8 mouse cellular contexts compared by ENCODE assay signal in the genomic region with DNA sequence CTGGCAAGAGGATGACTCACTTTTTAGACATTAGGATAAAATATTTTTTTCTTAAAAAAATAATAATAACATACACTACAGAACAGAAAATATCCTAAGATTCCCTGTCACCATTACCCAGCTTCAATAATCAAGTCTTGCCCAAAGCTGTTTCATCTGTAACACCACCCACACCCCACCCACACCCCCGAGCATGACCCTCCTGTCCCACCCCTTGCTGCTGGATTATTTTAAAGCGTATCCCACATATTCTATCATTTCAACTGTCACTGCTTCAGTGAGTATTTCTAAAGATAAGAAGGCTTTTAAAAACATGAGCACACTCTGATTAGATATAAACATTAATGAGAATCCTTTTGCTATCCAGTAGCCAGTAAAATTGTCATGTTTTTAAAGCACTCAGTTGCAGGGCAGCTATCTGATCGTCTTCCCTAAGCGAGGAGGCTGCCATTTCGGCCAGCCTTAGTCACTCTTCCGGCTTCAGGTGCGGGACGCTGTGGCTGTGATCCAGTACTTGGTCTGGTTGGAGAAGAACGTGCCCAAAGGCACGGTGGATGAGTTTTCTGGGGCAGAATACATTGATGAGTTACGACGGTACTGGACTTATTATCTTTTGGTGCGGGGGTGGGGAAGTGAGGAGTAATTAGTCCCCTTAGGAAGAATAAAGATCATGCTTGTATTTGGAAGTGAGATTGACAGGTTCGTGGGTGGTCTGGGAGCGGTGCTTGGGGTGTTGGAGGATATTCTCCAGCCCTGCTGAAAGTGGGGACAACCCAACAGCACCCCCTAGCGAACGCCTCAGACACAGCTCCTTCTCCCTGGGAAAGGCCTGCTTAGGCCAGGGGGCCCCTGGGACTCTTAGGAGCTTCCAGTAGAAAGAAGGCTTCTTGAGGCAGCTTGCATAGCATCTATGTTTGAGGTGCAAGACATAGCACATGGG. TPM values are rescaled to one million over a fixed set of nuclear protein-coding genes. Genes with fewer than 3 reads are reported as not detected.
DNase-seq lines count a peak whose midpoint lies in the region; ATAC-seq lines count a peak whose summit lies in the region.

No protein-coding gene starts in this region.

- WGBS in intestine, embryonic 15.5 days = 27% methylated on average over 17 of the region's 17 CpGs
- WGBS in limb, embryonic 11.5 days = 25% methylated on average over 17 of the region's 17 CpGs
- 35% methylated on average over 17 of the region's 17 CpGs for WGBS in midbrain, embryonic 14.5 days

- H3K4me1 ChIP-seq in intestine, embryonic 15.5 days (replicated peaks) = no peaks in the 10 kb centered on the region
- H3K4me1 ChIP-seq in limb, embryonic 11.5 days (ENCODE audit: control insufficient read depth, insufficient read depth, low read length) = no peaks in the 10 kb centered on the region
- H3K4me1 ChIP-seq in midbrain, embryonic 14.5 days (ENCODE audit: control insufficient read depth, insufficient read depth, low read length) = no peaks in the 10 kb centered on the region

- DNase-seq in urinary bladder, postnatal 25 days (ENCODE audit: low spot score) = peak; percentile 53
- DNase-seq in urinary bladder, adult 2 months (ENCODE audit: low spot score) = no peak
- DNase-seq in embryo, embryonic 11 days = peak; percentile 71
- DNase-seq in limb, embryonic 11.5 days (ENCODE audit: low spot score) = peak; percentile 76
- DNase-seq in midbrain, embryonic 14.5 days = peak; percentile 63
- DNase-seq in spleen, postnatal 4 days (ENCODE audit: low spot score in 2 of 2) = peak; percentile 57 to 86

- H3K4me3 ChIP-seq in intestine, embryonic 15.5 days (replicated peaks) = no peak overlapping the region
- H3K4me3 ChIP-seq in limb, embryonic 11.5 days (ENCODE audit: low read depth, low read length) = no peak overlapping the region
- H3K4me3 ChIP-seq in midbrain, embryonic 14.5 days (replicated peaks; ENCODE audit: low read depth, low read length) = no peak overlapping the region

- H3K4me2 ChIP-seq in intestine, embryonic 15.5 days (replicated peaks) = peak overlapping the region; percentile 22; the same call in 1 of the 2 replicates
- no peak overlapping the region for H3K4me2 ChIP-seq in limb, embryonic 11.5 days (ENCODE audit: low read depth, severe bottlenecking)
- peak overlapping the region; percentile 19; the same call in 1 of the 2 replicates for H3K4me2 ChIP-seq in midbrain, embryonic 14.5 days (ENCODE audit: low read length)

- no peaks in the 10 kb centered on the region for H3K27me3 ChIP-seq in intestine, embryonic 15.5 days (replicated peaks)
- no peaks in the 10 kb centered on the region for H3K27me3 ChIP-seq in limb, embryonic 11.5 days (ENCODE audit: control insufficient read depth, insufficient read depth, low read length)
- H3K27me3 ChIP-seq in midbrain, embryonic 14.5 days (ENCODE audit: control insufficient read depth, insufficient read depth, low read length) = no peaks in the 10 kb centered on the region

- no peaks in the 10 kb centered on the region for H3K36me3 ChIP-seq in intestine, embryonic 15.5 days
- no peaks in the 10 kb centered on the region for H3K36me3 ChIP-seq in limb, embryonic 11.5 days (ENCODE audit: control insufficient read depth, insufficient read depth, low read length)
- H3K36me3 ChIP-seq in midbrain, embryonic 14.5 days (ENCODE audit: control insufficient read depth, insufficient read depth, low read length) = no peaks in the 10 kb centered on the region

- ATAC-seq in granulocyte monocyte progenitor cell, adult 5-6 weeks (replicated peaks; ENCODE audit: poor library complexity, severe bottlenecking) = peak; percentile 72
- peak; percentile 53; the same call in 1 of the 2 replicates for ATAC-seq in intestine, embryonic 15.5 days
- ATAC-seq in limb, embryonic 11.5 days (ENCODE audit: insufficient number of reproducible peaks, low FRiP score, low TSS enrichment, low read depth) = no peak
- ATAC-seq in midbrain, embryonic 14.5 days (ENCODE audit: low FRiP score, low TSS enrichment) = no peak

- H3K9me3 ChIP-seq in intestine, embryonic 15.5 days = no peaks in the 10 kb centered on the region
- no peaks in the 10 kb centered on the region for H3K9me3 ChIP-seq in limb, embryonic 11.5 days (ENCODE audit: control insufficient read depth, low read length)
- no peaks in the 10 kb centered on the region for H3K9me3 ChIP-seq in midbrain, embryonic 14.5 days (ENCODE audit: control insufficient read depth, low read length)

- H3K9ac ChIP-seq in intestine, embryonic 15.5 days = no peak overlapping the region
- H3K9ac ChIP-seq in limb, embryonic 11.5 days (ENCODE audit: low read length) = no peak overlapping the region
- no peak overlapping the region for H3K9ac ChIP-seq in midbrain, embryonic 14.5 days (replicated peaks; ENCODE audit: low read length)

- H3K27ac ChIP-seq in intestine, embryonic 15.5 days = no peak overlapping the region
- H3K27ac ChIP-seq in limb, embryonic 11.5 days (replicated peaks; ENCODE audit: low read depth, low read length) = no peak overlapping the region
- no peak overlapping the region for H3K27ac ChIP-seq in midbrain, embryonic 14.5 days (replicated peaks; ENCODE audit: low read depth, low read length)

RNA-seq across cellular contexts. Expression of a gene that starts 15.9 kb away (rescaled TPM):
- 2.1 and 3.0 TPM in 2 replicates for polyA plus RNA-seq in urinary bladder, adult 2 months (2012; rRNA removed)
- total RNA-seq in granulocyte monocyte progenitor cell, adult 5-6 weeks (2014; fragmentation: Nextera tagmentation) = not detected in 2 replicates
- not detected in 2 replicates for total RNA-seq in granulocyte monocyte progenitor cell, adult 5-6 weeks (2017)
- polyA plus RNA-seq in intestine, embryonic 15.5 days (2015; fragmentation: Nextera tagmentation; extraction: Ambion mirVana) = 3.4 and 4.0 TPM in 2 replicates
- 1.6 and 1.8 TPM in 2 replicates for polyA plus RNA-seq in limb, embryonic 11.5 days (2014; fragmentation: Nextera tagmentation; extraction: Ambion mirVana)
- 0.08 and 0.75 TPM in 2 replicates for polyA plus RNA-seq in midbrain, embryonic 14.5 days (2014; fragmentation: Nextera tagmentation; extraction: Ambion mirVana)

RNA-seq across cellular contexts. Expression of a gene that starts 21.8 kb away (rescaled TPM):
- 2.9 and 3.0 TPM in 2 replicates for polyA plus RNA-seq in urinary bladder, adult 2 months (2012; rRNA removed)
- total RNA-seq in granulocyte monocyte progenitor cell, adult 5-6 weeks (2014; fragmentation: Nextera tagmentation) = 58.7 and 63.8 TPM in 2 replicates
- total RNA-seq in granulocyte monocyte progenitor cell, adult 5-6 weeks (2017) = 74.4 and 84.7 TPM in 2 replicates
- 3.1 and 3.4 TPM in 2 replicates for polyA plus RNA-seq in intestine, embryonic 15.5 days (2015; fragmentation: Nextera tagmentation; extraction: Ambion mirVana)
- 1.3 and 1.5 TPM in 2 replicates for polyA plus RNA-seq in limb, embryonic 11.5 days (2014; fragmentation: Nextera tagmentation; extraction: Ambion mirVana)
- 0.39 and 1.2 TPM in 2 replicates for polyA plus RNA-seq in midbrain, embryonic 14.5 days (2014; fragmentation: Nextera tagmentation; extraction: Ambion mirVana)

Comparison
In these comparisons a context has a peak if more than half of its experiments do, and no peak if none do; other contexts are left out.
1. ATAC-seq: peak in granulocyte monocyte progenitor cell, adult 5-6 weeks (single experiment) and intestine, embryonic 15.5 days (single experiment); none in limb, embryonic 11.5 days (single experiment) and midbrain, embryonic 14.5 days (single experiment).